8 mouse cellular contexts compared by ENCODE assay signal in genomic region chr13:35771968-35772382, GRCm38 (mm10).
DNase-seq lines count a peak whose midpoint lies in the region; ATAC-seq and TF ChIP-seq lines count a peak whose summit lies in the region.

No protein-coding gene starts in this region.

- no peaks in the 10 kb centered on the region for H3K9me3 ChIP-seq in midbrain, embryonic 11.5 days (ENCODE audit: control insufficient read depth, low read length)
- H3K9me3 ChIP-seq in midbrain, embryonic 16.5 days (replicated peaks; ENCODE audit: control insufficient read depth, low read length, poor library complexity, severe bottlenecking), result no peaks in the 10 kb centered on the region
- H3K9me3 ChIP-seq in kidney, embryonic 15.5 days (replicated peaks), result no peaks in the 10 kb centered on the region

- DNase-seq in adrenal gland, adult (ENCODE audit: inconsistent age in 2 of 2, low spot score in 1 of 2), result peak; percentile 29 to 78
- no peak for DNase-seq in adrenal gland, postnatal 4 days (ENCODE audit: low spot score in 2 of 2)
- peak; percentile 87 for DNase-seq in midbrain, embryonic 11.5 days (ENCODE audit: low spot score, missing footprints)
- DNase-seq in cerebellum, postnatal 25 days, result peak; percentile 68 to 79
- DNase-seq in lung, adult 2 months, result peak; percentile 45
- DNase-seq in spleen, postnatal 10 days (ENCODE audit: low spot score in 2 of 2), result peak; percentile 56 to 80

- TF ChIP-seq POLR2A in lung, adult 2 months (IDR thresholded peaks at IDR 0.05; ENCODE audit: borderline replicate concordance, extremely low read depth, low read depth, low read length), result no peak

- H3K9ac ChIP-seq in midbrain, embryonic 11.5 days (ENCODE audit: low read length), result no peak overlapping the region
- H3K9ac ChIP-seq in midbrain, embryonic 16.5 days (ENCODE audit: low read depth, low read length), result no peak overlapping the region
- H3K9ac ChIP-seq in kidney, embryonic 15.5 days, result no peak overlapping the region

- H3K27ac ChIP-seq in midbrain, embryonic 11.5 days (ENCODE audit: low read depth, low read length), result no peak overlapping the region
- no peak overlapping the region for H3K27ac ChIP-seq in midbrain, embryonic 16.5 days (ENCODE audit: low read length)
- H3K27ac ChIP-seq in kidney, embryonic 15.5 days, result no peak overlapping the region

- no peaks in the 10 kb centered on the region for H3K36me3 ChIP-seq in midbrain, embryonic 11.5 days (ENCODE audit: control insufficient read depth, insufficient read depth, low read length)
- H3K36me3 ChIP-seq in midbrain, embryonic 16.5 days (ENCODE audit: control insufficient read depth, insufficient read depth, low read length), result no peaks in the 10 kb centered on the region
- no peaks in the 10 kb centered on the region for H3K36me3 ChIP-seq in kidney, embryonic 15.5 days

- H3K4me2 ChIP-seq in midbrain, embryonic 11.5 days, result no peak overlapping the region
- no peak overlapping the region for H3K4me2 ChIP-seq in midbrain, embryonic 16.5 days (ENCODE audit: low read length)
- no peak overlapping the region for H3K4me2 ChIP-seq in kidney, embryonic 15.5 days

- H3K4me3 ChIP-seq in midbrain, embryonic 11.5 days (ENCODE audit: low read depth, low read length), result no peak overlapping the region
- no peak overlapping the region for H3K4me3 ChIP-seq in midbrain, embryonic 16.5 days (ENCODE audit: low read depth, low read length)
- H3K4me3 ChIP-seq in kidney, embryonic 15.5 days (replicated peaks), result no peak overlapping the region
- no peak overlapping the region for H3K4me3 ChIP-seq in lung, adult 2 months (replicated peaks; ENCODE audit: extremely low read depth, low read depth, low read length)

- ATAC-seq in midbrain, embryonic 11.5 days (ENCODE audit: low FRiP score), result 0 out of 2 replicates have a peak, but pooled peaks have one; percentile 35
- ATAC-seq in midbrain, embryonic 16.5 days, result no peak
- peak; percentile 43; the same call in 1 of the 2 replicates for ATAC-seq in kidney, embryonic 15.5 days (replicated peaks; ENCODE audit: low FRiP score)

- H3K27me3 ChIP-seq in midbrain, embryonic 11.5 days (ENCODE audit: control insufficient read depth, insufficient read depth, low read length), result no peaks in the 10 kb centered on the region
- no peaks in the 10 kb centered on the region for H3K27me3 ChIP-seq in midbrain, embryonic 16.5 days (ENCODE audit: control insufficient read depth, insufficient read depth, low read depth, low read length)
- H3K27me3 ChIP-seq in kidney, embryonic 15.5 days, result no peaks in the 10 kb centered on the region

- peak; percentile 39; the same call in 1 of the 2 replicates for TF ChIP-seq CTCF in lung, adult 2 months (IDR thresholded peaks at IDR 0.05; ENCODE audit: insufficient read depth, low read length)

- WGBS in midbrain, embryonic 11.5 days, result 66% methylated on average over 9 of the region's 9 CpGs
- 55% methylated on average over 9 of the region's 9 CpGs for WGBS in midbrain, embryonic 16.5 days
- WGBS in kidney, embryonic 15.5 days, result 69% methylated on average over 9 of the region's 9 CpGs
- WGBS in lung, adult 2 months, result 73% methylated on average over 9 of the region's 9 CpGs

- H3K4me1 ChIP-seq in midbrain, embryonic 11.5 days (ENCODE audit: control insufficient read depth, insufficient read depth, low read length), result no peaks in the 10 kb centered on the region
- H3K4me1 ChIP-seq in midbrain, embryonic 16.5 days (ENCODE audit: control insufficient read depth, insufficient read depth, low read length), result no peaks in the 10 kb centered on the region
- peaks cover 9% of the 10 kb centered on the region; the same call in 1 of the 2 replicates for H3K4me1 ChIP-seq in kidney, embryonic 15.5 days
- peaks cover 3% of the 10 kb centered on the region; the same call in 1 of the 2 replicates for H3K4me1 ChIP-seq in lung, adult 2 months (ENCODE audit: control insufficient read depth, insufficient read depth, low read length)

Comparison
In these comparisons a context has a peak if more than half of its experiments do, and no peak if none do; other contexts are left out.
1. DNase-seq: peak in adrenal gland, adult (2 of 2), midbrain, embryonic 11.5 days (single experiment), cerebellum, postnatal 25 days (2 of 2), lung, adult 2 months (single experiment) and spleen, postnatal 10 days (2 of 2); none in adrenal gland, postnatal 4 days (0 of 2).